Mouse (Mus musculus): ENCODE measurements around the gene Sox11.

Sox11 gene

DNA sequence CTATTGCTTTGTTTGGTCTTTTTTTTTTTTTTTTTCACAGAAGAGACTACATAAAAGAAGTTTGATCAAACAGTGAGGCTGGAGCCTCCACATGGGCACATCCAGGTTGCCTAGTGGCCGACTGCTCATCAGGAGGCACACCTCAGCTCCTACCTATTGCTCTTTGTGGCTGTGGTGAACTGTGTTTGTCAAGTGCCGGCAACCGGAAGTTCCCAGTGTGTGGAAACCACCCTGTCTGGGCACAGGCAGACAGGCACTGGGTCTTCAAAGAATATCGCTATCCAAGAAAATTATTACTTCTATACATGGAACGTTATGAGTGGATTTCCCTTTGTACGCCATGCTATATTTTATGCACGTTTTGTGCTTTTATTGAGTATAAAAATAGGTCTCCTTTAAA lies 6.0 kb downstream of the Sox11 start:
- DNase-seq (ENCODE audit: low spot score in 2 of 2), result no peak

DNA sequence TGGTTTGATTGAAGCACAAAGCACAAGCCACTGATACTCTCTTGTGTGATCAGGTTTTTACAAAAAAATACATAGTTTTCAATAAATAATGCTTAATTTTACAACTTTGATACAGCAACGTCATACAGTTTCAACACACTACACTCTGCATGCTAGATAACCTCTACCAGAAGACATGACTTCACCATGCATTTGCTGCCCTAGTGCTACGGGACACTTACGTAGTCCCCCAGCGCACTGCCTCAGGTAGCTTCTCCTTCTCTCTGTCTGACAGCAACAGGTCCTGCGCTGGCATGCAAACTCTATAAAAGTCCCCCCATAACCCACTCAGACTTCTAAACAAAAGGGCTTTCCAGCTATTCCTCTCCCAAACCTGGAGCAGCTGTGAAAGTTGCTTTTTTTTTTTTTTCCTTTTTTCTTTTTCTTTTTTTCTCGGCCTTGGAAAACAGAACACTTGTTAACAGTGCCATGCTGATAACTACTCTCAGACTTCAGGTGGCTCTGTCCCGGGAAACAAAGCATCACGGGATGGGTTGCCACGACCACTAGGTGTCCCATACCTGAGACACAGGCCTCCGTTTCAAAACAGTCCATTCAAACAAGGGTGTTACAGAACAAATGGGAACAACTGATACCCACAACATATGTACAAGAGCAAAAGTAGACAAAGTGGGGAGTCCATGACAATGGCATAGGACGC lies 6.9 kb downstream of the Sox11 start:
- no peak for DNase-seq (ENCODE audit: low spot score in 2 of 2)

DNA sequence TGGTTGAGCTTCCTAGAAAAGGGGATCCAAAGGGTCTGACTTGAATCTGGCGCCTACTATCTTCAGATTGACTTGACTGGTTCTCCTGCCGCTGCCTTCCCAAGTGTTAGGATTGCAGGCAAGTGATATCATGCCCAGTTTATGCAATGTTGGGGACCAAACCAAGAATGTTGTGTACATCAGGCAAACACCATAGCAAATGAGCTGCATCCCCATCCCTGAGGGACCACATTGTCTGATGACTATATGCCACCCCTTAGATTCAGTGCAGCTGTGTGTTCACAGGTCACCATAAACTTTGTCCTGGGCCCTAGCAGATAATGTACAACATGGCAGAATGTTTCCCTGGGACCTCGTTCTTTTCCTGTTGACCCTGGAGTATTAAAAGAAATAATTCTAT lies 8.8 kb downstream of the Sox11 start:
- no peak for DNase-seq (ENCODE audit: low spot score in 2 of 2)

DNA sequence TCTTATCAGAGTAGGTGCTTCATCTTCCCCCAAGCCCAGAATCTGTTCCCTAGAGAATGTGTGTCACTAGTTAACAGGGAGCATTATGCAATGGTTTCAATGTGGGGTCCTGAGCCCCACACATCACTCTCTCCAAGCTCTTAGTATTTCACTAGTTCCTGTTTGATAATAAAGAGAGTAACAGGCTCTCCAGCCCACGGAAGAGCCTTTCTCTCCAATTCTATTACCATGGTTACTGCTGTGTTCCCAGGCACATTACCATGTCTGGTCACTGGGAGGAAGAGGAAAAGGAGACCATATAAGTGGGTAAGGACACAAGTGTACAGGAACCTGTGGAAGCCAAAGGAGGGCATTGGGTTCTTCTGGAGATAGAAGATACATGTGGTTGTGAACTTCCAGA lies 19.0 kb downstream of the Sox11 start:
- no peak for DNase-seq (ENCODE audit: low spot score in 2 of 2)

DNA sequence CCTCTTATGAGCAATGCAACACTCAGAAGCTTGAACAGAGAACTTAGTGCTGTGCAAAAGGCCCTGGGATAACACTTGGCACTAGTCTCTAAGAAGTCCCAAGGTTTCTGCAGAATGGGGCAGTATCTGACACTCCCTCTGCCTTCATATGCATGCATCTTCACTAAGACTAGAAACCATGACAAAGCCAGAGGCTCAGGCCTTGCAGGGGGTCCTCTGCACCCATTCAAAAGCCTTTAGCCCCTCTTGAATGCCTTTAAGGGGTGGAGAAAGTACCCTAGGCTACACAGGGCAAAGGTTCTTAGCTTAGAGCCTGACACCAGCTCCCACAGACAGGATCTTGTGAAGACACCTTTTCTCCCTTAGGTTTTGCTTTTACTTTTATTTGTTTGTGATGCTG lies 21.7 kb downstream of the Sox11 start:
- DNase-seq (ENCODE audit: low spot score in 2 of 2), result no peak

DNA sequence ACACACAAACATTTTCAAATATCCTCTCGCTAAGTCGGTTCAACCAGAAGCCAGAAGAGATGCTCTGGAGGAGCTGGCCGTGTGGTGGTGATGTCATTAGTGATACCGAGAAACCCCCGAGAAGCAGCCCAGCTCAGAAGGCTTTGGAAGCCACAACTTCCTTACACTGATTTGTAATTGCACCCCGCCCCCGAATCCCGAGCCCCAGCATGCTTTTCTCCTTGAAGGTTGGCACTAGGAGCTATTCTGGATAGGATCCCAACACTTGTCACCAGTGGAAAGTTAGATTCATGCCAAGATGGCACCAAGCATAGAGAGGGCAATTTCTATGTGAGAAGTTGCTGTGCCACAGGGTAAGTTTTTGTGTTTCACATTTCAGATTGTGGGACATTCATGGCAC lies 29.4 kb downstream of the Sox11 start:
- DNase-seq (ENCODE audit: low spot score in 2 of 2), result no peak

DNA sequence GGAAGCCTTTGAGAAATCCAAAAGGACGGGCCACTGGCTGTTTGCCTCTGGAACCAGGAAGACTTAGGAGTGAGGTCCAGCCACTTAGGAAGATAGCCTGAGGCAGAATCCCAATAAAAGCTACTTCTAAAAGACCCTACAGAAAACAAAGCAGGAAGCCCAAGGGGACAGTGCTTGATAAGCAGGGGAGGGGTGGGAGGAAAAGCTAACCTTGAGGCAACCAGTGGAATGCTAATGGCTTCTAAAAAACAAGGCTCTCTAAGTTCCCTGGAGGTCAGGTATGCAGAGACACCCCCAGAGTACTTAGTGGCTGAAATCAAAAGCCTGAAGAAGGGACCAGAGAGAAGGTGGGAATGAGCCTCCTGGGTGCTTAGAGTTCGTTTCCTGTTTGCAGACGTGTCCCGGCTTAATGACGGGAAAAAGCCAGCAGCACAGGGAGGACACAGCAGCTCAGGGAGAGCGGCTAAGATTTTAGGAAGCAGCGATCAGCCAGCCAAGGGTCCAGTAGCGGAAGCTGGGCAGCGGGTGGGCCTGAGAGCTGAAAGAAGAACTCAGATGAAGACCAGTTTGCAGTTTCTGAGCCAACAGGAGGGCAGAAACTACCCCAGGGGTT lies 30.4 kb downstream of the Sox11 start:
- no peak for DNase-seq (ENCODE audit: low spot score in 2 of 2)

DNA sequence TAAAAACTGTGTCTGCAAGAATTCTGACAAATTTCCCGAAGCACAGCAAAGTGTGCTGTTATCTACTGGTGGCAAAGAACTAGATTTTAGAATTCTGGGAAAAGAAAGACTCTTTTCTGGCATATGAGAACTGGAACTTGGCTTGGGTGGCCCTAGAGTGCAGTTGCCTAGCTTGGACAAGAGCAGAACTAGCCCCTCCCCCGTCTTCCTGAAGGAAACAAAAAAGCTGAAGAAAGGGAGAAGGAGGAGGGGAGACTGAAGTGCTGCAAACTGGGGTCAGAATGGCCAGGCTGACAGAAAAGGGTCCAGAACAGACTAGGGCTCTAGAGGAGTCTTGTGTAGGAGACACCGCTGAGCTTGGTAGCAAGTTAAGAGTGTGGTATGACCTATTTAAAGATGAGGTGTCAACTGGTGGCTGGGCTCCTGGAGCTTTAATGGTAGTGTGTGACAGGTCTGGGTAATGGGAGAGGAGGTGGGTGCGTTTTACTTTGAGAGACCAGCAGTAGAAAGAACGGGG lies 31.0 kb downstream of the Sox11 start:
- no peak for DNase-seq (ENCODE audit: low spot score in 2 of 2)

DNA sequence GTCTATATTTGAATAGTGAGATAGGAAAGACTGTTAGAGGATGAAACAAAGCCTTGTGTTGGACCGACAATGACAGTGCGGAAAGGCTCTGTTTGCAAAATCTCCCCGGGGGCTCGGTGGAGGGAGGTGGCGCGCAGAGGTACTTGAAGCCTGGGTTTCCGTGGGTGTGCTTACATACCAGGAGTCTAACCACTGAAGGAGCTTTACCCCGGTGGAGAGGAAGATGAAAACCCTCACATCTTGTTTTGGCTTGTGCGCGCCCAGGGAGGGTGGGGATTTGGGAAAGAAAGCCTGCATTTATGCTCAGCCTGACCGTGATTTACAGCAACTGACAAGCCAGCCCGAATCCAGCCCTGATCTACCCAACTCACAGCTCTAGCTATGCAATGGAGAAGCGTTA lies 31.7 kb downstream of the Sox11 start:
- DNase-seq (ENCODE audit: low spot score in 2 of 2), result no peak

DNA sequence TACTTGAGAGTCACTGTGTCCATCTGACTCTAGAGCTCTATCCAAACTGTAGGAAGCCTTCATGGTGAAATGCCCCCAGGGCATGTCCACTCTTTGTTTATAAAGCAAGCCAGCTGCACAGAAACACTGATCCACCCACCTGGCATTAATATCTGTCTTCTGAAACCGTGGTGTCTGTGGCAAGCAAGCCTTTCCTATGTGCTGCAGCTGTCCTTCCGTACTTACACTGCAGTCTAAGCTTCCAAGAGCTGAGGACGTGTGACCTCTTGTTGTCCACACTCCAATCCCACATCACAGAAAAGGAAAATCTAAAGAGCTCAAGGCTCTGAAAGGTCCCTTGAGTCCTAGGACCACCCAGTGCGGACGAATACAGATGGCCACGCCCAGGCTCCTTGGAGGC lies 32.4 kb downstream of the Sox11 start:
- DNase-seq (ENCODE audit: low spot score in 2 of 2), result no peak

DNA sequence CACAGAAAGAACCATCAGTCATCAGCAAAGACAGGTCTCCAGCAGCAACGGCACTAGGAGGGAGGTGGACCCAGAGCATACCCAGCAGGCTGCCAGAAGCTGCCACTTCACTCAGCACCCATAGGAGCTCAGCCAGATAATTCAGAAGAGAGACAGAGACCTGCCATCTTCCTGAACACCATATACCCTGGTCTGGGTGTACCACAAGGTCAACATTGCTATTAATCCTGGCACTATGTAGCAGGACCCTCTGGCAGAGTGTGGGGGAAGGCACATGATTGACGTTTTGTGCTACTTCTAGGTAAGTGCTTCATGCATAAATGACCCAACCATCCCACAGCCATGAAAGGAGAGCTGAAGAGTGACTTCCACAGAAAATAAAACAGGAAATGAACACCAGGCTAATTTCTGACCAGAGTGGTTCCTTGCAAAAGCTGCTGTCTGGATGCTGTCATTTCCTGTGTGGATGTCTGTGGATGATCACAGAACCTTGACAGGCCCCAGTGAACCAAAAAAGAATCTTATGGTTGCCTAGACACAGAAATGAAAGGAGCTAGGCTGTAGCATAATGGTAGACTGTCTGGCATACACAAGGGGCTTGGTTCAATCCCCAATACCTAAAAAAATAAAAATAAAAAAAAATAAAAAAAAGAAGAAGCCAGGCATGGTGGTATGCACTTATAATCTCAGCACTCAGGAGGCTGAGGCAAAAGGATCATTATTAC lies 37.5 kb downstream of the Sox11 start:
- no peak for DNase-seq (ENCODE audit: low spot score in 2 of 2)

DNA sequence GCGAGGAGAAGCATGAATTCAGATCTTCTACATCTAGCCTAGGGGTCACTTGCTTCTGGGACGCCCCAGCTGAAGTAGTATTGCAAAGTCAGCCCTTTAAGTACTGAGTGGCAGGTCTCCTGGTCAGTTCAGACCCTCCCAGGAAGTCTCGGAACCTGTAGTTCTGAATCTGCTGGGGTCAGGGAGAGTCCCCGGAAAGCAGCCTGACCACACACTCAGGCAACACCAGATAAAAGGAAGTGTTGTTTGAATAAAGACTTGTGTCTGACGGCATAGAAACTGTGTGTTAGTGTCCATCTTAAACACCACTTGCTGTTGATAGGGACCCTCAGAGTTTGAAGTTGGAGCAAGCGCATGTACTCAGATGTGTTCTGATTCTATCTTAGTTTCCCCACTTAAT lies 39.2 kb downstream of the Sox11 start:
- no peak for DNase-seq (ENCODE audit: low spot score in 2 of 2)

DNA sequence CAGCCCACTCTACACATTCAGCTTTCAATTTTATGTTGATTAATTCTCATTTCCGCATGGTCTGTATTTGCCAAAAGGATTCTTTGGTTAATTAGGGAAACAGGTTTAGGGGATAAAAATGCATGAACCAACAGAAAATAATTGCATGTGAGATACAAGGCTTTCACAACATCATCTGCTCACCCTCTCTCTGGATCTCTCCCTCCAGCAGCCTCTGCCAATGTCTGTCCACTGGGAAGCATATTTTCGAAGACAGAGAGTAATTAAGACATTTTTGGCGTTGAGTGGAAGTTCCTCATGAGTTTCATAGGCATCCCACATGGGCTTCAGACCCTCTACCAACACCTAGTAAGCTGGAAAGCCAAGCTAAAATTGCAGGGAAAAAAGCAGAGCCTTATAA lies 43.7 kb downstream of the Sox11 start:
- no peak for DNase-seq (ENCODE audit: low spot score in 2 of 2)

DNA sequence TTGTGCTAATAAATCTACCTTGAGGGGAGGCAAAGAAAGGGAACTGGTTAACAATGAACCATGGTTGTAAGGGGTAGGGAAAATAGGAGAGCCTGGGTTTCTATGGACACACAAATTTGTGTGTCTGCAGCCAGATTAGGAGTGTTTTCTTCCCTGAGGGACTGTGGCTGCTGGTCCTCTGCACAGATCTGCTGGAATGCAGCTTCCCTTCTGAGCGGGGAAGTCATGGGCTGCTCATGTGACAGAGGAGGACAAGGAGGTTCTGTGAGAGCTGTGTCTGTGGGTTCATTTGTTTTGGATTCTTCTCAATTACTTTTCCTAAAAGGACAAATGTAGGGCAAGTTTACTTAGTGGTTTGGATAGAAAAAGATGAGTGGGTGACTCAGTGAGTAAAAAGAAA lies 48.2 kb downstream of the Sox11 start:
- DNase-seq (ENCODE audit: low spot score in 2 of 2), result no peak

DNA sequence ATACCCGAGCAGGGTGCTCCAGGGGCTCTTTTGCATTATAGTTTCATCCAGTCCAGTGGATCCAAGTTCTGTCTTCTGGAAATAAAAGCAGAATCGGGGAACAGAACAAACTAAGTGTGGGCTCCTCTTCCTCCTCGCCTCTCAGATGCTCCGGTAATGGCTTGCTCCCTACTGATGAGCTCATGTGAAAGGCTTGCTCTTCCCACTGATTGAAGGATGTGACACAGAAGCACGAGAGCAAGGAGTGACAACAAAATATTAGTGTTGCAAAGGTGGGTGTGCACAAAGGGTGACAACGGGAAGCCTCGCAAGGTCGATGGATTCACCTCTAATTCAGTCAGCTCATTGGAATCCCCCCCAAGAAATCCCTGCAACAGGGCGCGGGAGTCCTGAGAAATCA lies 48.6 kb downstream of the Sox11 start:
- no peak for DNase-seq (ENCODE audit: low spot score in 2 of 2)

DNA sequence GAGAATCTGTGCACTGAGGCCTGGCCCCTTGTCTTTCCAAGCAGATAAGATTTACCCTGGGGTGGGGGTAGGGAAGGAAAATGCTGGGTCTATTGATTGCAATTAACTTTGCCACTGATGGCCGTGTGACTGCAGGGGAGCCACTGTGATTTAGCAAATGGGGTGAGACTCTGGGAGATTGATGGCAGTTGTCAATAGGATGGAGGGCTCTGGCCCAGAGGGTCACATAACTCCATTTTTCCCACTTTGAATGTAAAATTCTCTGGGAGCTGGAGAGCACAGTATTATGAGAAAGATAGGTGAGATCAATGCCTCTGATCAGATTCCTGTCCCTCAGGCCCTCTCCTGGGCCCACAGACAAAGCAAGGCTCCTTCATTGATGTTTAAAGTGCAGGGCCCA lies 49.2 kb downstream of the Sox11 start:
- no peak for DNase-seq (ENCODE audit: low spot score in 2 of 2)

All from spleen, postnatal 4 days (tissue).